Mouse (Mus musculus): ENCODE results near the gene Ccdc78. TPM values are rescaled to one million over a fixed set of nuclear protein-coding genes. Genes with fewer than 3 reads are reported as not detected.

Ccdc78 gene
- polyA plus RNA-seq, 1 experiment from 2014 or later: 0.09 TPM

DNA sequence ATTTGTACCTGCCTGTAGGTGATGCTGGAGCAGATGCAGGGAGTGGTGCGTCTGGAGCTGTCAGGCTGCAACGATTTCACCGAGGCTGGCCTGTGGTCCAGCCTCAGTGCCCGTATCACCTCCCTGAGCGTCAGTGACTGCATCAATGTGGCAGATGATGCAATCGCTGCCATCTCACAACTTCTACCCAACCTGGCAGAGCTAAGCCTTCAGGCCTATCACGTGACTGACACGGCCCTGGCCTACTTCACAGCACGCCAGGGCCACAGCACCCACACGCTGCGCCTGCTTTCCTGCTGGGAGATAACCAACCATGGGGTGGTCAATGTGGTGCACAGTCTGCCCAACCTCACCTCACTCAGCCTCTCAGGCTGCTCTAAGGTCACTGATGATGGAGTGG is 31.3 kb downstream of the Ccdc78 start:
- H3K4me3 ChIP-seq (ENCODE audit: low read depth, low read length): no peak overlapping the region
- TF ChIP-seq CTCF (IDR thresholded peaks at IDR 0.05; ENCODE audit: low read depth): no peak
- no peaks in the 10 kb centered on the region for H3K9me3 ChIP-seq (ENCODE audit: control insufficient read depth)
- H3K9ac ChIP-seq (ENCODE audit: low read depth, low read length): no peak overlapping the region
- WGBS: 82% methylated on average over 11 of the region's 11 CpGs
- H3K4me1 ChIP-seq (replicated peaks; ENCODE audit: control insufficient read depth, insufficient read depth, low read length): no peaks in the 10 kb centered on the region; the same call in 1 of the 2 replicates
- H3K27me3 ChIP-seq (replicated peaks; ENCODE audit: control insufficient read depth, insufficient read depth, low read length): peaks cover 35% of the 10 kb centered on the region
- no peak overlapping the region for H3K4me2 ChIP-seq (replicated peaks; ENCODE audit: low read depth)
- no peak for ATAC-seq
- no peak overlapping the region for H3K27ac ChIP-seq (ENCODE audit: low read depth, low read length)
- H3K36me3 ChIP-seq (ENCODE audit: control insufficient read depth, insufficient read depth): no peaks in the 10 kb centered on the region

DNA sequence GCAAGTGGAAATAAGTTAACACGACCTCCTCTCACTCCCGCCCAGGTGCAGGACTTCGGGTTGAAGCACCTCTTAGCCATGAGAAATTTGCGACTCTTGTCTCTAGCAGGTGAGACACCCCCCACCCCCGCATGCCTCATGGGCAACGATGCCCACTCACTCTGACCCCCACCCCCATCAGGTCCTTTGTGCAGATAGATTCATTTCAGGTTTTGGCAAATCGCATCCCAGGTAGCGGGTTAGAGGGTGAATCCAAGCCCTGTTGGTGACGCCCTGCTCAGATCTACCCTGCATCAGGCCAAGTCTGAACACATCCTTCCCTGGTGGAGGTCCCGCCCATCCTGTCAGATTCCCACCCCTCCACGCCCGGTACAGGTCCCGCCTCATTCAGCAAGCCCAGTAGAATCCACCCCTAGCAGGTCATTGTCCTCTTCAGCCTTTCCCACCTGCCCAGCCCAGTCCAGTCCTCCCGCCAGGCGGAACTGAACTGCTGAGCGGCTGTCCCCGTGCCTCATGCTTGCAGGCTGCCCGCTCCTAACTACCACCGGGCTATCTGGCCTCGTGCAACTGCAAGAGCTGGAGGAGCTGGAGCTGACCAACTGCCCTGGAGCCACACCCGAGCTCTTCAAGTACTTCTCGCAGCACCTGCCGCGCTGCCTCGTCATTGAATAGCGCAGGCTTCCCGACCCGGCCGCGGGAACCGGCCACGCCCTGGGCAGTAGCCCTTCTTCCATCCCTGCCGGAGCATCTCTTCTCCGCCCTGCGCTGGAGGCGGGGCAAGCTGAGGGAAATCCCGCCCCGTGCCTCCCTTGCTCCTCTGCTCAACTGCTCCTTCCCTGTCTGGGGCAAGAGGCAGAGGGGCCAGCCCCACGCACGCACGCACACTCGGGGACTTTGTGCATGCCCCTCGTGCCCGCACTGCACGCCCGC is 32.7 kb downstream of the Ccdc78 start:
- Histone ChIP-seq H3K36me3 (ENCODE audit: control insufficient read depth, insufficient read depth) (no peaks in the 10 kb centered on the region), H3K4me3 (ENCODE audit: low read depth, low read length) (0 out of 2 replicates have a peak overlapping the region, but pooled peaks have one; percentile 7), H3K27me3 (replicated peaks; ENCODE audit: control insufficient read depth, insufficient read depth, low read length) (peaks cover 30% of the 10 kb centered on the region), H3K9ac (ENCODE audit: low read depth, low read length) (no peak overlapping the region), H3K4me2 (replicated peaks; ENCODE audit: low read depth) (peak overlapping the region; percentile 18; the same call in 1 of the 2 replicates), H3K27ac (ENCODE audit: low read depth, low read length) (no peak overlapping the region), H3K9me3 (ENCODE audit: control insufficient read depth) (no peaks in the 10 kb centered on the region), H3K4me1 (replicated peaks; ENCODE audit: control insufficient read depth, insufficient read depth, low read length) (peaks cover 2% of the 10 kb centered on the region)
- TF ChIP-seq CTCF (IDR thresholded peaks at IDR 0.05; ENCODE audit: low read depth): no peak
- peak; percentile 35; the same call in 1 of the 2 replicates for ATAC-seq
- WGBS: 7% methylated on average over 43 of the region's 46 CpGs

DNA sequence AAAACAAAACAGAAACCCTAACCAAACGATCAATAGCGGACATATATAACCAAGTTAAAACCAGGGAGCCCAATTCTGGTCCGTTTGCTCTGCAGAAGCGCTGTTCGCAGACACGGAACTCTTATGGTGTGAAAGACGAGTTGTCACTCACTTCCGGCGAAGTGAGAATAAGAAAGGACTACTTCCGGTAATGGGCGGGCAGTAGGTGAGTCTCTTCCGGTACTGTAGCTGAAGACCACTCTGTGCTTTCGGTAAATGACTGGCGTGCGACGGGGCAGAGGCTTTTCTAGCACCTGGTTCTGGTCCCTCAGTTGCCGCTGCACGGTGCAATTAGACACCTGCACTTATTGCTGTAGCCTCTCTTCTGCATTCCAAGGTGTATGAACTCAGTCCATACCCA is 37.1 kb downstream of the Ccdc78 start, which contains the start of gene Wdr24:
Wdr24 (plus strand) TSS at position 176 of the 400 bp plus-strand sequence.
- peaks cover 20% of the 10 kb centered on the region for H3K27me3 ChIP-seq (replicated peaks; ENCODE audit: control insufficient read depth, insufficient read depth, low read length)
- WGBS: under 1% methylated on average over 18 of the region's 18 CpGs
- H3K4me2 ChIP-seq (replicated peaks; ENCODE audit: low read depth): peak within 1 kb of the TSS; percentile 94
- peaks cover 10% of the 10 kb centered on the region for H3K4me1 ChIP-seq (replicated peaks; ENCODE audit: control insufficient read depth, insufficient read depth, low read length)
- TF ChIP-seq CTCF (IDR thresholded peaks at IDR 0.05; ENCODE audit: low read depth): no peak
- no peaks in the 10 kb centered on the region for H3K9me3 ChIP-seq (ENCODE audit: control insufficient read depth)
- H3K27ac ChIP-seq (ENCODE audit: low read depth, low read length): 0 out of 2 replicates have a peak within 1 kb of the TSS, but pooled peaks have one; percentile 30
- H3K4me3 ChIP-seq (ENCODE audit: low read depth, low read length): peak within 1 kb of the TSS; percentile 62
- H3K36me3 ChIP-seq (ENCODE audit: control insufficient read depth, insufficient read depth): peaks cover 15% of the 10 kb centered on the region
- peak within 1 kb of the TSS; percentile 68 for H3K9ac ChIP-seq (ENCODE audit: low read depth, low read length)
- 0 out of 2 replicates have a peak, but pooled peaks have one; percentile 28 for ATAC-seq

DNA sequence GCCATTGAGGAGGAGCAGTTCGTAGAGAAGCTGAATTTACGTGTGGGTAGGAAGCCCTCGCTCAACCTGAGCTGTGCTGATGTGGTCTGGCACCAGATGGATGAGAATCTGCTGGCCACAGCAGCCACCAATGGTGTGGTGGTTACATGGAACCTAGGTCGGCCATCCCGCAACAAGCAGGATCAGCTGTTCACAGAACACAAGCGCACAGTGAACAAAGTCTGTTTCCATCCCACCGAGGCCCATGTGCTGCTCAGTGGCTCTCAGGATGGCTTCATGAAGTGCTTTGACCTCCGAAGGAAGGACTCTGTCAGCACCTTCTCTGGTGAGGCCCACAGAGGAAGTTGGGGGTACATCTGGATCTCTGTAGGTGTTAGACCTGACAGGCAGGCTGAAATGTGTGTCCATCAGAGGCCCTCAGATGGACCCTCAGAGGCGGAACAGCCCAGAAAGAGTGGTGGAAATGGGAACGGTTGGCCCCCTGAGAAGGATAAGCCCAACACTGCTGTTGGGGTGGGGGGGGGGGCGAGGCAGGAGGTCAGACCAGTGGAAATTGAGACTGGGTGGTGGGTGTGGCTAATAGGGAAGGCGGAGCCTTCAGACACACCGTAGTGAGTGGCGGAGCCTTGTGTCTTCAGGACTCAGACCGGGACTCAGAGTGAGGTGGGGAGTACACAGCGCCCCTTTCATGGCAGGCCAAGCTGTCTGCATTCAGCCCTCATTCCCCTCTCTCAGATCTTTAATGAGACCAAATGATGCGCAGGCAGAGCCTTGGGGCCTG is 38.2 kb downstream of the Ccdc78 start:
- peak overlapping the region; percentile 68 for H3K9ac ChIP-seq (ENCODE audit: low read depth, low read length)
- no peaks in the 10 kb centered on the region for H3K9me3 ChIP-seq (ENCODE audit: control insufficient read depth)
- H3K4me2 ChIP-seq (replicated peaks; ENCODE audit: low read depth): peak overlapping the region; percentile 94
- peaks cover 15% of the 10 kb centered on the region for H3K36me3 ChIP-seq (ENCODE audit: control insufficient read depth, insufficient read depth)
- no peak for ATAC-seq
- WGBS: 64% methylated on average over 17 of the region's 17 CpGs
- H3K27me3 ChIP-seq (replicated peaks; ENCODE audit: control insufficient read depth, insufficient read depth, low read length): peaks cover 9% of the 10 kb centered on the region
- peak overlapping the region; percentile 62 for H3K4me3 ChIP-seq (ENCODE audit: low read depth, low read length)
- no peak overlapping the region for H3K27ac ChIP-seq (ENCODE audit: low read depth, low read length)
- H3K4me1 ChIP-seq (replicated peaks; ENCODE audit: control insufficient read depth, insufficient read depth, low read length): peaks cover 10% of the 10 kb centered on the region
- TF ChIP-seq CTCF (IDR thresholded peaks at IDR 0.05; ENCODE audit: low read depth): no peak

DNA sequence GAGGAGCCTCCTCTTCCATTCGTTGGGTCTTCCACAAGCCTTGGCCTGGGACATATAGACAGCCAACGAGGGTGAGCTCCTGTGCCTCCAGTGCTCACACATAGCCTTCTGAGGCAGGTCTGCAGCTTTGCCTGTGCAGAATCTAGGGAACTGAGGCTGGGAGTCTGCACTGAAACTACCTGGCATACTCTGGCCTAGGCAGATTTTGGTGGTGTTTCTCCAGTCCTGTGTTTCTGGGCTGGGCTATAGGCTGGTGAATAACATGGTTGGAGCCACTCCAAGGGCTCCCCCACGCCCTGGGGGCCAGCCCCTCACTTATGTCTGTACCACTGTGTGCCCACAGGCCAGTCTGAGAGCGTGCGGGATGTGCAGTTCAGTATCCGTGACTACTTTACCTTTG is 38.9 kb downstream of the Ccdc78 start:
- no peak for ATAC-seq
- WGBS: 91% methylated on average over 6 of the region's 6 CpGs

More for the DNA sequence above, 38.9 kb downstream of the Ccdc78 start:
- Histone ChIP-seq H3K4me2 (replicated peaks; ENCODE audit: low read depth) (0 out of 2 replicates have a peak overlapping the region, but pooled peaks have one; percentile 94), H3K9ac (ENCODE audit: low read depth, low read length) (no peak overlapping the region), H3K36me3 (ENCODE audit: control insufficient read depth, insufficient read depth) (peaks cover 18% of the 10 kb centered on the region), H3K4me1 (replicated peaks; ENCODE audit: control insufficient read depth, insufficient read depth, low read length) (peaks cover 10% of the 10 kb centered on the region), H3K27me3 (replicated peaks; ENCODE audit: control insufficient read depth, insufficient read depth, low read length) (peaks cover 2% of the 10 kb centered on the region), H3K4me3 (ENCODE audit: low read depth, low read length) (no peak overlapping the region), H3K27ac (ENCODE audit: low read depth, low read length) (no peak overlapping the region), H3K9me3 (ENCODE audit: control insufficient read depth) (no peaks in the 10 kb centered on the region)
- TF ChIP-seq CTCF (IDR thresholded peaks at IDR 0.05; ENCODE audit: low read depth): no peak

Data from intestine, postnatal 0 days (tissue).